Comparison of ENCODE assay signal across 8 mouse cellular contexts in genomic region chr5:103788976-103789375, GRCm38 (mm10).
DNase-seq lines count a peak whose midpoint lies in the region; ATAC-seq lines count a peak whose summit lies in the region.

No protein-coding gene starts in this region.

- intact Hi-C loops in left cerebral cortex, postnatal 36 days (cut with DNase I) = no loop called here

- H3K4me1 ChIP-seq in forebrain, embryonic 10.5 days = peaks cover 32% of the 10 kb centered on the region
- H3K4me1 ChIP-seq in forebrain, embryonic 12.5 days = peaks cover 8% of the 10 kb centered on the region; the same call in 1 of the 2 replicates
- H3K4me1 ChIP-seq in heart, embryonic 14.5 days (ENCODE audit: control insufficient read depth in 2 of 2, insufficient read depth in 2 of 2, low read length in 2 of 2) = peaks cover 14 to 40% of the 10 kb centered on the region in 2 experiments

- WGBS in forebrain, embryonic 10.5 days = 44% methylated on average over 2 of the region's 2 CpGs
- 42% methylated on average over 2 of the region's 2 CpGs for WGBS in forebrain, embryonic 12.5 days
- 15% methylated on average over 2 of the region's 2 CpGs for WGBS in heart, embryonic 14.5 days

- DNase-seq in forebrain, embryonic 10.5 days (ENCODE audit: extremely low spot score, low spot score) = no peak
- peak; percentile 42 to 50 for DNase-seq in right cerebral cortex, postnatal 10 days (ENCODE audit: low spot score in 2 of 2)
- no peak for DNase-seq in right cerebral cortex, postnatal 14 days
- DNase-seq in left cerebral cortex, postnatal 36 days (ENCODE audit: low spot score in 2 of 2) = peak; percentile 44 to 60
- no peak for DNase-seq in natural killer cell, adult 2 months (ENCODE audit: low spot score in 2 of 2)
- DNase-seq in thymus, postnatal 0 days (ENCODE audit: low spot score) = no peak

- H3K27ac ChIP-seq in forebrain, embryonic 10.5 days = peak overlapping the region; percentile 51; the same call in 1 of the 2 replicates
- H3K27ac ChIP-seq in forebrain, embryonic 12.5 days = no peak overlapping the region
- H3K27ac ChIP-seq in heart, embryonic 14.5 days (replicated peaks in 1 of 2; ENCODE audit: control insufficient read depth in 1 of 2, insufficient read depth in 1 of 2, low read depth in 2 of 2, low read length in 2 of 2) = peak overlapping the region; percentile 85 to 94

- H3K9me3 ChIP-seq in forebrain, embryonic 10.5 days = no peaks in the 10 kb centered on the region
- no peaks in the 10 kb centered on the region for H3K9me3 ChIP-seq in forebrain, embryonic 12.5 days
- H3K9me3 ChIP-seq in heart, embryonic 14.5 days (ENCODE audit: control insufficient read depth, low read length) = no peaks in the 10 kb centered on the region

- peaks cover 23% of the 10 kb centered on the region for H3K36me3 ChIP-seq in forebrain, embryonic 10.5 days (replicated peaks)
- H3K36me3 ChIP-seq in forebrain, embryonic 12.5 days (replicated peaks) = 0 out of 2 replicates have a peak, but pooled peaks cover 6% of the 10 kb centered on the region
- H3K36me3 ChIP-seq in heart, embryonic 14.5 days (ENCODE audit: control insufficient read depth, insufficient read depth, low read length) = peaks cover 37% of the 10 kb centered on the region

- no peak for ATAC-seq in forebrain, embryonic 12.5 days (ENCODE audit: low FRiP score)
- ATAC-seq in heart, embryonic 14.5 days (ENCODE audit: insufficient number of reproducible peaks, insufficient read depth, low FRiP score, low read depth) = peak; percentile 66; the same call in 1 of the 2 replicates

- no peak overlapping the region for H3K9ac ChIP-seq in forebrain, embryonic 12.5 days
- peak overlapping the region; percentile 64 for H3K9ac ChIP-seq in heart, embryonic 14.5 days (ENCODE audit: low read length)

- no peaks in the 10 kb centered on the region; the same call in 1 of the 2 replicates for H3K27me3 ChIP-seq in forebrain, embryonic 10.5 days (ENCODE audit: poor library complexity, severe bottlenecking)
- 0 out of 2 replicates have a peak, but pooled peaks cover 5% of the 10 kb centered on the region for H3K27me3 ChIP-seq in forebrain, embryonic 12.5 days
- no peaks in the 10 kb centered on the region for H3K27me3 ChIP-seq in heart, embryonic 14.5 days (ENCODE audit: control insufficient read depth, insufficient read depth, low read length)

- no peak overlapping the region for H3K4me3 ChIP-seq in forebrain, embryonic 10.5 days
- no peak overlapping the region for H3K4me3 ChIP-seq in forebrain, embryonic 12.5 days (replicated peaks)
- H3K4me3 ChIP-seq in heart, embryonic 14.5 days (ENCODE audit: control insufficient read depth in 1 of 2, insufficient read depth in 1 of 2, low read depth in 1 of 2, low read length in 2 of 2) = no peak overlapping the region

- no peak overlapping the region for H3K4me2 ChIP-seq in forebrain, embryonic 12.5 days
- H3K4me2 ChIP-seq in heart, embryonic 14.5 days (ENCODE audit: low read length) = peak overlapping the region; percentile 58

Comparison
In these comparisons a context has a peak if more than half of its experiments do, and no peak if none do; other contexts are left out.
1. DNase-seq: peak in right cerebral cortex, postnatal 10 days (2 of 2) and left cerebral cortex, postnatal 36 days (2 of 2); none in forebrain, embryonic 10.5 days (single experiment), right cerebral cortex, postnatal 14 days (single experiment), natural killer cell, adult 2 months (0 of 2) and thymus, postnatal 0 days (single experiment).